Mouse (Mus musculus) cerebellum, postnatal 36 days (tissue): ENCODE results near the gene Gpr62.

Experiments
- DNase-seq, 2 experiments: peaks; one replicate each; pipeline ENCODE4 v3.0.0; 2021 to 2022; ENCODE audit warnings: mixed read lengths in 2 of 2

Gpr62 gene

DNA sequence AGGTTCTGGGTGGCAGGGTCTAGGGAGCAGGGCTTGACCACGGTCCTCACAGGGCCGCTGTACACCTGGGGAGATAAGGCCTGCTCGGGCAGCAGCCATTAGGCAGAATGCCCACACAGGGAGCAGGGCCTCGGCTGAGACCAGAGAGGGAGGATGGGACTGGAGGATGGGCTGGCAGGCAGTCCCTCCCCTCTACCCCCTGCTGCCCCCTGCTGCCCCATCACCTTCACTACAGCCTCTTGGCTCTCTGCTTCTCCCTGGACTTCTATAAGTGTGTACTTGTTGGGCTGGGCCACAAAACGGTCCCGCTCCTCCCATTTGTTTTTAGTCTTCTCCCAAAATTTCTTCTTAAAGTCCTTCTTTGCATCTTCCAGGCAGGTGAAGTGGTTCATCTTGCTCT lies 8.7 kb upstream of the Gpr62 start:
- DNase-seq = peak; percentile 72 to 82

DNA sequence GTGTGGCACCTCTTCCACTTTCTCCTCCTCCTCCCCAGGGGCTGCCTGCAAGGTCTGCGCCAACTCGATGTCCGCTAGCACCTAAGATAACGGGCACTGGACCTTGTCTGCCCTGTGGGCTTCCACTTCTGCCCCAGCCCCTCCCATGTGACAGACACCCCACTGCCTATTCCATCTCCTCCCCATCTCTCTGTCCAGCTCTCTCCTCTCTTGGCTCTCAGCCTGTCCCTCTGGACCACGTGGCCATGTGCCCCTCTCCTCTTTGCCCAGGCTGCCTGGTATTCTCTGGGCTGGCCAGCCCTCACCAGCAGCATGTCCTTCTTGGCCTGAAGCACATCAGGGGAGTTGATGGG lies 8.0 kb upstream of the Gpr62 start:
- DNase-seq = peak in 1 of 2 experiments; percentile 20

DNA sequence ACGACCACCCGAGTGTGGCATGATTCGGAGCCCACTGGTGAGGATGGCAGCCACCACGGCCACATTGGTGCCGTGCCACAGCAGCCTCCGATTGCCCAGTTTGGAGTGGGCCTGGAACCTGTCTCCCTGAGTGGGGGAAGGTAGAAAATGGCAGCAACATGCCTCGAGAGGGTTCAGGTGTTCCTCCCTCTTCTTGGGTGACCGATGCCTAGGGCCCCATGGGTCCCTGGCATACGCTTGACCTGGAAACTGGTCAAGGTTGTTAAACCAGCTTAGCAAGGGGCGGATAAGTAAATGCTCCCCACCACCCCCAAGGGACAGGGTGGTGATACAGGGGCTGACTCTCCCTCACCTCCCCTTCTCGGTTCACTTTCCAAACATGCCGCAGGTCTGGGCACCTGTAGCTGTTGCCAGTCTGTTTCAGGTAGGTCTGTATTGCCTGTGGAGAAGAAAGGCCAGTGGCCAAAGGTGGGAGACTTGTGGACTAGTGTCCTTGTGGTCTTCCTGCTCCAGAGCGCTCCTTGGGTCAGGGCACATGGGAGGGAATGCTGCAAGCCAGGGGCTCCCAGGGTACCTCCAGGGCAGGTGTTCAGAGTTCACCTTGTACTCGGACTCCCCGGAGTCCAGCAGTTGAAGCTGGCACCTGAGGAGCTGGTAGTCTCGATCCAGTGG lies 7.5 kb upstream of the Gpr62 start:
- DNase-seq = peak; percentile 3 to 12

DNA sequence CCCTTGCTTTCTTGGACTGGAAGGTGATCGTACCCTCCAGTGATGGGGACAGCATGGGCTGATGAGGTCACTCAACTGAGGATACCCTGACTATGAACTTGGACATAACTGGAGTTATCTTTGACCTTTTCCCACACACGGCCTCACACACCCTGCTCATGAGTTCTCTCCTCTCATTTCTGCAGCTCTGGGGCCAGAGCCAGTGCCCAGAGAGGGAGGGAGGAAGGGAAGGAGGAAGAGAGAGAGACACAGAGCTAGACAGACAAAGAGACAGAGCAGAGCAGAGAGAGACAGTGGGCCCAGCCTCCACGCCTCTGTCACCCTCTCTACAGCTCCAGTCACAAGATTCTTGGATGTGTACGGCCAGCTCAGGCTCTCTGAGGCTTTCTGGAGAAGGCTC lies 6.6 kb upstream of the Gpr62 start:
- peak; percentile 4 to 7 for DNase-seq

DNA sequence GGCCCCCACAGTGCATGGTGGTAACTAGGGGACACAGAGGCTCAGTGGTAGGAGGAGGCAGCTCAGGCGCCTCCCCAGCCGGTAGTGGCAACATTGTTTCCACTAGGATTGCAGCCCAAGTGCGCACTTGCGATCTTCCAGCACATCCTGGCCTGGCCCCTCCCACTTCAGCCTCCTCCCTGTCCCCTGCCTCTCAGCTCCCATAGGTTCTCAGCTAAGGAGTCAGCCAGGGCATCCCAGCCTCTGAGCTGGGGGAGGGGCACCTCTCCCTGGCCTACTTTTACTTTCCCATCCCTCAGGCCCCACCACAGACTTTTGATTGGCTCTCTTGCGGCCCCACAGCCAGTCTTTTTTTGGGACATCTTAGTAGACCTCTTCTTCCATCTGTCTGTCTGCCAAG lies 6.2 kb upstream of the Gpr62 start:
- peak; percentile 28 to 38 for DNase-seq

DNA sequence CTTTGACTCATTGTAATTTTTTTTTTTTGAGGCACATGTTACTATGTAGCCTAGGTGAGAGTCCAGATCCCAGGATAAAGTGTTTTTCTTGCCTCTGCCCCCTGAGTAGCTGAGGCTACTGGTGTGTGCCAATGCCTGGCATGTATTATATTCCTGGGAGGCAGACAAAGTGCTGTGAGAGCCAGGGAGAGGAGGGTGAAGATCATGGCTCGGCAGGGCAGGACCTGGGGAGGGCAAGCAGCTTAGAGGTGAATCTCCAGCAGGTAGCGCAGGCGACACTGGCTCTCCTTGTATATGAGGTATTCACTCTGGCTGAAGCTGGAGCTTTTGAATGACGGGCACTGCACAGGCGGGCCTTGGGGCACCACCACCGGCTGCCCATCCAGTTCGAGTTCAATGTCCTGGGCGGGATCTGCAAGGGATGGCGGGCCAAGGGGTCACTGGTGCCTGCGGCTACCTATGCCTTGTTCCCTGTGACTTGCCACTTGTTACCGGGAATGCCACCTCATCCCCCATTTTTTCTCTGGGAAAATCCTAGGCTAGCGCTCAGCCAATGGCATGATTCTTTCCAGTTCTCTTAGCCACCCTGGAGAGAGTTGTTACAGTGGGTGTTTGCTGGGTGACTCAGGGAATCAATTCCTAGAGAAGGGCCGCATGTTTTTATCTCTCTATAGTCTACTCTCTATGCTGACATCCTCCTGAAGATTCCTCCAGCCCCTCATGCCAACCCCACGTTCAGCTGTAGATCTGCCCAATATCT lies 5.4 kb upstream of the Gpr62 start:
- peak; percentile 3 to 4 for DNase-seq

DNA sequence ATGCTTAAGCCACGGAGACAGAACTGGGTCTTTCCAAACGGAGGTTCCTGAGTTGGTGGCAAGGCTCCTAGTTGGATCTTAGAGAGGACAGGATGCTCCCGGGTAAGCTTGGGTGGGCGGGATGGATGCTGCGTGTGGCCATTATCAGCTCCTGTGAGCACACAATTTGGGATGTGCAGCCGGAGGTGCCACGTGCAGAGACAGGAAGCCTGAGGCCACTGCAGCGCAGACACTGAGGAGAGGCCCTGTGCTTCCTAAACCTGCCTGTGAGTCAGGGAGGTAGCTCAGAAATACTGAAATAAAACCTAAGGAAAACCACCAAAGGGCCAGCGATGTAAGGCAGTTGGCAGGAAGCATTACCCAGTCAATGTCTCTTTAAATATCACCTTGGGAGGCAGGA lies 4.0 kb upstream of the Gpr62 start:
- peak in 1 of 2 experiments; percentile 2 for DNase-seq

DNA sequence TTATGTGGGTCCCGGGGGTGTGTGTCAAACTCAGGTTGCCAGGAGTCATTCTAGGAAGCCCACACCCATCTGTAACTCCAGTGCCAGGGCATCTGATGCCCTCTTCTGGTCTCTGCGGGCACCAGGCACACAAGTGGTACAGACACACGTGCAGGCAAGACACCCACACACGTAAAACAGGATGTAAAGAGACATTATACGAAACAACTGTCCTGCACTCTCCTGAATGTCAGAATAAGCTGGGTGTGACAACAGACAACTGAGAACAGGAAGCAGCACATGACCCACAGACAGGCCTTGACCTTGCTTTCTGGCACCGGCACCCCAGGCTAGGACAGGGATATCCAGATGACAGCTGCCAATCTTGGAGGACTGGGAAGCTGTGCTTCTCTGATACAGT lies 3.6 kb upstream of the Gpr62 start:
- peak in 1 of 2 experiments; percentile 2 for DNase-seq

DNA sequence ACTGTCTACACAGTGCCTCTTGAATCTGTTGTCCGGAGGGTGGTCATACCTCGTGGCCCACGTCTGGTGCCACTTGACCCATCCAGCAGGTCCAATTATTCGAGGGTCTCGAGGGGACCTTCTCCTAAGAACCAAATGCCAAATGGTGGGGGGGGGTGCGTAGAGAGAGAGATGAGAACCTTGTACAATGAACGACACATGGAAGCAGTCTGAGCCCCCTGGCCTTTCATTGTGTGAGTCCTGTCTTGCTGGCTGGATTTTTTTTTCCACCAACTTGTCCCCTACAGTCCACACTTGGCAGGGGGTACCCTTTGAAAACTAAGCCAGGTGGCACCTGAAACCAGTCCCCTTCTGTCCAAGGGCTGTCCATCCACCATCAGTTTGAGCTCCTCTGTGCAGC lies 2.0 kb upstream of the Gpr62 start:
- DNase-seq = peak in 1 of 2 experiments; percentile 10

DNA sequence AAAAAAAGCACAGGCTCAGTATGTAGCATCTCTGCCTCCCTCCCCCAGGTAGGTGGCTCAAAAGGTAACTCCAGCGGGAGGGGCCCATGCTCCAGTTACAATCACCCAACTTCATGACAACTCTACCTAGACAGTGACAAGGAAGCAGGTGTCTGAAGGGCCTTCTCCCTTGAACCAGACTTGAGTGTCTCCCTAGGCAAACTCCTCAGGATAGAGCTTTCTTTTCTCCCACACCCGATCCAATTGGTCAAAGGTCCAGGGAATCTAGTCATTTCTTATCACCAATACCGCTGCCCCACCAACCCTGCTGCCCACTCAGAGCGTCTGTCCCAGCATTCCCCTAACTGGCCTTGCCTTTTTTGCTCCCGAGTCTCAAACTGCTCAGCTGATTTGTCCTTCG lies 983 bp upstream of the Gpr62 start:
- DNase-seq = peak in 1 of 2 experiments; percentile 5

DNA sequence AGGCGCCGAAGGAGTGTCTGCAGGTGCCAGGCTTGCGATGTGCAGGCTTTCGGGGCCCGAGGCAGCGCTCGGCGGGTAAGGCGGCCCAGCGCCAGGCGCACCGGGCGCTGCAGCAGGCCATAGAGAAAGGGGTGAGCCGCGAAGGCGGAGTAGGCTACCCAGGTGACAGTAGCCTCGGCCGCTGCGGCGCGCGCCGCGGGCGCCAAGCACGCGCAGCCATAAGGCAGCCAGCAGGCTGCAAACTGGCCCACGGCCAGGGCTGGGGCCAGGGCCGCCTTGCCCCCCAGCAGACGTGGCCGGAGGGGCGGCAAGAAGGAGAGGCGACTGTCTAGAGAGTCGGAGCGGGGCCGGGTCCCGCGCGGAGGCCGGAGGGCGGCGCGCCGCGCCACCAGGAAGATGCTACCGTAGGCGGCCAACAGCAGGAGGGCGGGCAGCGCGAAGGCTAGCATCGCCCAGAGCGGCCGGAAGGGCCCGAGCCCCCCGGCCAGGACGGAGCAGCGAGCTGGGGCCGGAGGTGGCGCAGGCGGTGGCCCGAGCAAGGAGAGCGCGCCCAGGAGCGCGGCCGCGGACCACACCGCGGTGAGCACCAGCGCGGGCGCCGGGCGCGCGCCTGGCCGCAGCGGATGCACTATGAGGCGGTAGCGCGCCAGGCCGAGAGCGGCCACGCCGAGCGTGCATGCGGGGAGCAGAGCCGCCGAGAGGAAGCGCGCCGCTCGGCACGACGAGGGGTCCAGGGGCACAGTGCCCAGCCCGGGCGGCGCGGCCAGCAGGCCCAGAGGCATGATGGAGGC lies 792 bp downstream of the Gpr62 start:
- DNase-seq = peak; percentile 84 to 92

DNA sequence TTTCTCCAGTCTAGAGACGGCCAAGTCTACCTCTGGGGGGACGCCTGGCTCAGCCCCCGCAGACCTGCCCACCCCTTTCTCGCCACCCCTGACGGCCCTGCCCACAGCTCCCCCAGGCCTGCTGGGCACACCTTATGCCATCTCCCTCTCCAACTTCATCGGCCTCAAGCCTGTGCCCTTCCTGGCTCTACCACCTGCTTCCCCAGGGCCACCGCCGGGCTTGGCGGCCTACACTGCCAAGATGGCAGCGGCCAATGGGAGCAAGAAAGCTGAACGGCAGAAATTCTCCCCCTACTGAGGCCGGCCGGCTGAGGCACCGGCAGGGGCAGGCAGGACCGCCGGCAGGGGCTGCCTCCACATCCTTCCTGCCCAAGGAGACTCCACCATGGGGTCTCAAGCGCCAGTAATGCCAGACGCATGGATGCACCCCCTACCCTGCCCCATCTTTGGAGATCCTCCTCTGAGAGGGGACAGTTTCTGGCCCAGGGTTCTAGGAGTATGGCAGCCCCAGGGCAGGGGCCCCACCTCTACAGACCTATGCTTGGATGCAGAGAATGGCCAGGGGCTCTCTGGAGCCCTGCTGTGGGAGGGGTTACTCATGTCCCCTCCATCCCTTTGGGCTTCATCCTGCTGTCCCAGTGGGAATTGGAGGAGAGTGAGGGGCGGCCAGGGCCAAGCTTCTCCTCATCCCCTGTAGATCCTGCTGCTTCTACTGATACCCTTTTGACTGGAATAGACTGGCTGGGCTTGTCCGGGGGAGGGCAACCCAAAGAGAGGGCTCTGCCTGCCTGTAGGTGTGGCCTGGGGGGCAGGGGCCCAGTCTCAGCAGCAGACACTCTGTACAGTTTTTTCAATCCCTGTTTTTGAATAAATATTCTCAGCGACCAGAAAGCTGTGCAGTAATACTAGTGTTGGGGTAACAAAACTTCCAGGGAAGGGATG lies 2.3 kb downstream of the Gpr62 start:
- DNase-seq = peak; percentile 84 to 91

DNA sequence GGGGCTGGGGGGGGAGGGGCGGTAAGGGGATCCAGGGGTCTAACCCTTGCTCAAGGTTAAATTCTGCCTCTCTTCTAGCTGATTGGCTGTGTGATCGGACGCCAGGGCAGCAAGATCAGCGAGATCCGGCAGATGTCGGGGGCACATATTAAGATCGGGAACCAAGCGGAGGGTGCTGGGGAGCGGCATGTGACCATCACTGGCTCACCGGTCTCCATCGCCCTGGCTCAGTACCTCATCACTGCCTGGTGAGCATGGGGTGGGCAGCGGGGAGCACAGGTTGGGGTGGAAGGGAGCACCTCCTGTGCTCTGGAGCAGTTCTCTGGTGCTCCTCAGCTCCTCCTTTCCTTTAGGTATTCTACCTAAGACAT lies 3.3 kb downstream of the Gpr62 start:
- DNase-seq = peak; percentile 30 to 45

DNA sequence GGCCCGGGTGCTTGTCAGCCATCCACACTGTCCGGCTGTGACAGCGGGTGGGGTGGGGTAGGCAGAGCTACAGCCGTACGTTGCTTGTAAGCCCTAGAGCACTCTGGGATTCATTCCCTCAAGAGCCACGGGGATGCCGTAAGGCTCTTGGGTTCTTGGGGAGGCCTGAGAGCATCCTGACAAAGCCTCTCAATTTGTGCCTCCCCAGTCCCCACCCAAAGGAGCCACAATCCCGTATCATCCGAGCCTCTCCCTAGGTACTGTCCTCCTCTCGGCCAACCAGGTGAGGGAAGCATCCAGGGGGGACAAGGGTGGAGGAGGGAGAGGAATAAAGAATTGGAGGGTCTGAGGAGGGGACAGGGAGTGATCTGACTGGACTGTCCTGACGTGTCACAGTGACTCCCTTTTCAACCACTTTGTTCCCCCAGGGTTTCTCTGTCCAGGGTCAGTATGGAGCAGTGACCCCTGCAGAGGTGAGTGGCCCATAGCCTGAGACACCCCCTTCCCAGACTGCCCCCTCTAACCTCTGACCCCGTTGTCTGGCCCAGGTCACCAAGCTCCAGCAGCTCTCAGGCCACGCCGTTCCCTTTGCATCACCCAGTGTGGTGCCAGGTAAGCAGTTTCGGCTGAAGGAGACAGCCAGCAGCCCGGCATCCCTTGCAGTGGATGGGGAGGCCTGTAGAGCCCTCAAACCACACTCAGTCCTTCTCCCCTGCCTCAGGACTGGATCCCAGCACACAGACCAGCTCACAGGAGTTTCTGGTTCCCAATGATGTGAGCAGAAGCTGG lies 3.9 kb downstream of the Gpr62 start:
- peak; percentile 47 to 53 for DNase-seq

DNA sequence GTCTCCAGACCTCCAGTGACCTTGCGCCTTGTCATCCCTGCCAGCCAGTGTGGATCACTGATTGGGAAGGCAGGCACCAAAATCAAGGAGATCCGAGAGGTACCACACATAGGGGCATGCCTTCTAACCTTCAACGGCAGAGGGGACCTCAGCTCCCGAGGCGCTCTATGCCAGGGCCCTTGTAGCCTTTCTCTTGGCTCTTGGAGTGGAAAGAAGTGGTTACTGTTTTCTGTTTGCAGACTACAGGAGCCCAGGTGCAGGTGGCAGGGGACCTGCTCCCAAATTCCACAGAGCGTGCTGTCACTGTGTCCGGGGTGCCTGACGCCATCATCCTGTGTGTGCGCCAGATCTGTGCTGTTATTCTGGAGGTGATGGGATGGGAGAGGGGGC lies 4.7 kb downstream of the Gpr62 start:
- DNase-seq = peak in 1 of 2 experiments; percentile 53

DNA sequence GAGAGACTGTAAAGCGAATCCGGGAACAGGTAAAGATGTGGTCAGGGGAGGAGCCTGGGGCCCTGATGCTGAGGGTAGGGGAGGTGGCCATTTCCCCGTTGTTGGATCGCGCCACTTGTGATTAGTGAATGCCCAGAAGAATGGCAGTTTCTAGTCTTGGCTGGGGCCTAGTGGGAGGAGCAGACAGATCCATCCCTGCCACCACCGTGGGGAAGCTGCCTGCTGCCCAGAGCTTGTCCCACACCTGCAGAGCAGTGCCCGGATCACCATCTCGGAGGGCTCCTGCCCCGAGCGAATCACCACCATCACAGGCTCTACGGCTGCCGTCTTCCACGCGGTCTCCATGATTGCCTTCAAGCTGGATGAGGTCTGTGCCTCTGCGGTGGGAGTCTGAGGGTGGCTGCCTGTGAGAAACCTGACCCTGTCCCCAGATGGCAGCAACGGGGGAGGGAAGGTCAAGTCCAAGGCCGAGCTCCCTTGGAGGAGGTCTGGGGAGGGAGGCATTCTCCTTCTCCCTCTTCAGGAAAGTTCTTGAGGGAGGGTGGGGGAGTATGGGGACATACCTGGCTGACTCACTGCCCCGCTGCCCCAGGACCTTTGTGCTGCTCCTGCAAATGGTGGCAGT lies 5.2 kb downstream of the Gpr62 start:
- DNase-seq = peak; percentile 78 to 82

DNA sequence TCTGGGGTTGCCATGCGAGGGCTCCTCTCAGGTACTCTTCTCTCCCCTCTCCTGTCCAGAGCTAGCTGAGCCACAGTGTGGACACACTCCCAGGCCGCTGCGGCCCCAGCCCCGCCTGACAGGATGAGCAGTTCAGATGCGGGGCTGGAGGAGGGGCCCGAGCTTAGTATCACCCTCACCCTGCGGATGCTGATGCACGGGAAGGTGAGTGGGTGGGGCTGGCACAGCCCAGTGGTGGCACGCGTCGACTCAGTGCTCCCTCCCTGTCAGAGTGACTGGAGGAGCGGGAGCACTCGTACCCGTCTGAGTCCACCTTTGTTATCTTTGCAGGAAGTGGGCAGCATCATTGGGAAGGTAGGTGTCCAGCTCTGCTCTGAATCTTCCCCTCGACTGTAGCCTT lies 5.8 kb downstream of the Gpr62 start:
- peak in 1 of 2 experiments; percentile 55 for DNase-seq

DNA sequence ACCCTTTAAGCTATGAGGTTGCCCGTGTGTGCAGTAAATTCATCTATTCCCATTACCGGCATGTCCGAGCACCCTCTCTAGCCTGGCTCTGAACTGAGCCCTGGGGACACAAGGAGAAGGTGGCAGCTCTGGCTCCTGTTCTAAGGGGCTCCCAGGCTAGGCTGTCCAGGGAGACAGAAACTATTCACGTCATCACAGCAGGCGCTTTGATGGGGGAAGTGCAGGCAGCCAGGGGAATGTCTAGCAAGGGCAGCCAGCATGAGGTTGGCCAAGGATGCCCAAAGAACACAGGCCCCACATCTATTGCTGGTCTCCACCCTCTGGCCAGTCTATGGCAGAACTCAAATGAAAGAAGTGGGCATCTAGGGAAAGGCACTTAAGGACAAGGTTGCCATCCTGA lies 7.8 kb downstream of the Gpr62 start:
- peak in 1 of 2 experiments; percentile 29 for DNase-seq

DNA sequence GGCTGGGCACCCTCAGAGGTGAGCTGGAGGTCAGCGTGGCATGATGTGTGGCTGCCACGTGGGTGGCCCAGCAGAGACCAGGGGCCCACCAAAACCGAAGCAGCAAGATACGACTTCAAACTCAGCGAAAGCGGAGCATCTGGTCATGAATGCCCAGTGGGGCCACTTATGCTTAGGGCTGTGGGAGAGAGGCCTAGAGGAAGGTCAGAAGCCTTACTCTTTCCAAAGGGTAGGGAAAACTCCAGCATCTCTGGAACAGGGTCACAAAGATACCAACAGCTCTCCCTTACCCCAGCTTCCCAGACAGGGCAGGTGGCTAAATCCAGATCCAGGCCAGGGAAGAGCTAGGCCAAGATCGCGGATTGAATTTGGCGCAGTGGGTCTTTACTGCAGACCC lies 8.6 kb downstream of the Gpr62 start:
- DNase-seq = peak; percentile 13 to 14

DNA sequence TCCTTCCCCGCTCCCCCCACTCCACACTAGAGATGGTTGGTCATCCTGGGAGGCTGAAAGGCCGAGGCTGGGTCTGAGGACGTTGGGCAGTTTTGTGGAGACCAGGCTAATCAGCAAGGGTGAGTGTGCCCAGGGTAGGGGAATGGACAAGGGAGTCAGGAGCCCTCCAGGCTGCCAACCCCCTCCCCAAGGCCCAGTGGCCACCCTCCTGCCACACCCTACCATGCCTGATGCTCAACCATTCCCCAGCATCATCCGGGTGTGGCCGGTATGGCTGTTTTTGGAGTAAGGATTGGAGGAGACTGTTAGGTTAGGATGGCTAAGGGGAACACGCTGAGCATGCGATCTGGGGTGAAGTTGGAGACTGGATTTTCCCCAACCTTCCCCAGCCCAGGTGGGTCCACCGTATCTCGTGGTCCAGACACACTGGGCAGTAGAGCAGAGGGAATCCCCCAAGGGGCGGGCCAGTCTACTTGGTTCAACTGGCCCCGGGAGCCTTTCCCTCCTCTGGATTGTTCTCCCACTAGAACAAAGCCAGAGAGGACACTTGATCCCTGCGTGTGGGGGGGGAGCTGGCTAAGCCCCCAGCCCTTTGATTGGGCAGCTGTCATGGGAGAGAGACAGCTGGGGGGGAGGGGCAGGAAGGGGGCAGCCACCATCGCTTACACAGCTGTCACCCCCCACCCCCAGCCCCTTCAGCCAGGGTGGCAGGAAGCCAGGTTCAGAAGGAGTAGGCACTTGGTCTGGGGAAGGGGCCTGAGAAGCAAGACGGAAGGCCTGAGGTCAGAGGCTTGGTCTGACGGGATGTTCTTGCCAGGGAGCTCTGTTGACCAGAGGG lies 9.2 kb downstream of the Gpr62 start:
- DNase-seq = peak; percentile 20 to 37
